Mouse (Mus musculus) thymus, postnatal 14 days (tissue): Measurements from ENCODE around the gene Nlrp1a.

Source experiments
- DNase-seq: peaks from one replicate; pipeline ENCODE4 v3.0.0; 2021

The Nlrp1a gene

GRCm38 (mm10) chr11:71144661-71145060 lies at the start of gene Nlrp1a:
TSS of gene Nlrp1a (minus strand) at chr11:71144704.
- DNase-seq = peak; percentile 19

DNA sequence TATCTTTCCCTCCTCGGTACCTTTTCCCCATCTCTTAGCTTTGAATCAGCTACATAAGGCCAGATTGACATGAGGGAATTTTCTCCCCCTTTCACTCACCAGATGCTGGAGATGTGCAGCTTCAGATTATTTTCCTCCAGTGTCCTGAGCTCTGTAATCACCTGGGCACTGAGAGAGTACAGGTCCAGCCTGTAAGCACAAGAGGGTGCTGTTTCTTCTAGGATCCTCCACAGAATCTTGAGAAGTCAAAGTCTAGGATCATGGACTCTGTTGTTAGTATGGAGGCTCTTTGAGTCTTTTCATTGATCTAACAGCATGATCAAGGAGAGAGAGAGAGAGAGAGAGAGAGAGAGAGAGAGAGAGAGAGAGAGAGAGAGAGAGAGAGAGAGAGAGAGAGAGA lies 25.1 kb upstream of the Nlrp1a start:
- no peak for DNase-seq

- no peak for DNase-seq
Measured at GRCm38 (mm10) chr11:71164139-71164538, 19.6 kb upstream of the Nlrp1a start.

DNA sequence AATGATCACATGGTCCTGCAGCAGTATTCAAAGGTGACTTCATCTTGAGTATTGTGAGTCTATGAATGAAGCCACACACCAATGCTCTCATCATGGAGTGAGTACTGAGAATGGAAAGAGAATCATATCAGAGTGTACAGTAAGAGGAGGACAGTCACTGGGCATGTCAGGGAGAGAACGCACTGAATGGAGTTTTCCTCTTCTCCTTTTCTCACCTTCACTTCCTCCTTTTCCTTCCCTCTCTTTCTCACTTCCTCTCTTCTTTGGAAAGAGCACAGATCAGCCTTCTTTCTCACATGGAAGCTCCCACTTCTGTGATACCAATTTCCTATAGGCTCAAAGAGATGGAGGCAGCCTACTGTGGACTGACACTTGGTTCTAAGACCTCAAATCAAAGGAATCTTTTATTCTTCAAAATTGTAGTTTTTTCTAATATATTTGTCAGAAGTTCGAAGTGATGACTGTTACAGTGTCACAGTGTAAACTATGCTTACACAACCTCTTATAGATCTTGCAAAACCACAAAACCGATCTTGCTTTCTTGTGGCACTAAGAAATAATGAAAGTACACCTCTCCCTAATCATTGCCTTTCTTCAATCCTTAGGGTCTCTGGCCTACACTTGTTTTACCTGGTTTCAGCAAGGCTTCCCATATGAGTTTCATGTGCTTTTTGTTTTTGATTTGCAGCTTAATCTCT lies 15.1 kb upstream of the Nlrp1a start:
- no peak for DNase-seq

DNA sequence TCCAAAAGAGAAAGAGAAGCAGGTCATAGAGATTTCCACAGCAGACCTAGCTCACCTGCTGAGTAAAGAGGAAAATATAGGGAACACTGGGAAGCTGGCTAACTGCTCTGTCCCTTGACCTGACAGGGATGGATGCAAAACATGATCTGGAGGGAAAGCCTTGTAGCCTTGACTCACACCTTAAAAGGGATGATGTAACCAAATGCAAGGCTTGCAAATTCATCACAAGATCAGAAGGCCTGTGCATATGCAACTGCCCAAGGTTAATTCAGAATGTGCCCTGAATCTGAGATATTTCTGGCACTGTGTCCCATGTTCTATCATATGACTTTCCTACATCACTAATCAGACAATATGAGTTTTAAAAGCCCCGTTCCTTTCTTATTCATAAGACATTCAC lies 10.8 kb upstream of the Nlrp1a start:
- DNase-seq = no peak

GRCm38 (mm10) chr11:71142031-71142430 lies 2.5 kb downstream of the Nlrp1a start:
- DNase-seq = no peak

DNA sequence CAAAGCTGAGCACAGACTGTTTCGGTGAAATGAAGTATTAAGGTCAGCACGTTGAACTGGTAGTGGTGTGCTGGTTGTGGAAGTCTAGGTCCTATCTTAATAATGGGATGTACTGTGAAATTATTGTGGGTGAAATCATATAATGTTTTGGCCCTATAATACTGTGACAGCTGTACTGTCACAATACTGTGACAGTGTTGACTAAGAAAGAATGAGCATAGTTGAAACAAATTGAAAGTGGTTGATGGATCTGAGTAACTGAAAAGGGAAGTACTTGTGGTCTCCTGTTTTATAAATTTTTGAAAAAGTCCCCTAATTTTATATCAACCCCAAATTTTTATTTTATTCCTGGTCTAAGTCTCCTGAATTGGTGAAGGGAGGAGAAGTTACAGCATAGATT lies 37.4 kb downstream of the Nlrp1a start:
- DNase-seq = no peak

DNA sequence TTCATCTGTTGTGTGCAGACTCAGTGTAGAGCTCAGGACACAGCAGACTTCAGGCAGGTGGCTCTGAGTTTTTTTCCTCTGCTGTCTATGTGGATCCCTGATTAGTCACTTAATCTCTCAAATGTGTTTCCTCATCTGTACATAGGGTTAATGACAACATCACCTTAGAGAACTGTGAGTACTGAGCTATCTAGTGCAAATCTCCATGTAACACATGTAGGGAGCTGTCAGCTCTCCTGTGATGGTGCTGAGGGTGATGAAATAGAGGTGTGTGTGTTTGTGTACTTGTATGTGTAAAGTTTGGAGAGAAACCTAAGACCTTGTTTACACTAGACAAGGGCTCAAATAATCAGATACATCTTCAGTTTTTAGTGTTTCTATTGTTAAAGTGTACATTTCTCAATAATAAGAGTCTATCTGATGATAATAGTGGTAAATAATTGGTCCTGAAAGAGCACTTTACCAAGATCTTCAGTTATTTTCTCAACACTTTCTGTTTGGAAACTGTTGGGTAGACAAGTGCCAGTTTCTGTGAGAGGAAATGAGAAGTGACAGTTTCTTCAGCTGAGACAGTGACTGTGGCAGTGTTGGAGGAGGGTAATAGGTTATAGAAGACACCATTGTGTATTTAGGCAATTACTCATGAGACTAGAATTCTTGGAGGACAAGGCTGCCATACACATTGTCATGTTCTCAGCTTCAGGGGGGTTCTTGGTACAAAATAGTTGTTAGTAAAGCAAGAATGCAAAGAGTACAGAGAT lies 38.1 kb downstream of the Nlrp1a start:
- no peak for DNase-seq

- DNase-seq = no peak
Measured at GRCm38 (mm10) chr11:71103931-71104330, 40.6 kb downstream of the Nlrp1a start.

- DNase-seq = no peak
Measured at GRCm38 (mm10) chr11:71076342-71076741, 68.2 kb downstream of the Nlrp1a start.

DNA sequence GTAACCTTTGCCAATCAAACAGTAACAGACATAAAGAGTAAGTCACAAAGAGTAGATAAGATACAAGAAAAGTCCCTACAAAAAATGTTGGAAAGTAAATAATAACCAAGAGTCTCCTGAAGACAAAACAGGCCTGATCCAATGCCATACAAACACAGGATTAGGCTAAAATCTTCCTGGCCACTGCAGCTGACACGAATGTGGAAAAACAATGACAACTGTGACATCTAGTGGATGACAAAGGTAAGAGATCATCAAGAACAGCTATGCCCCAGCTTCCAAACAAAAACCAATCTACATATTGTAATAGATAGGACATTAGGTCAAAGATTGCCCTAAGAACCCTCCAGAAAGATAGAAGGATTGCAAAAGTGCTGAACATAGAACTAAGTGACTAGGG lies 92.0 kb downstream of the Nlrp1a start:
- no peak for DNase-seq
